Mouse (Mus musculus) heart, postnatal 25 days (tissue): ENCODE measurements around the gene Cacybp. TPM values are rescaled to one million over a fixed set of nuclear protein-coding genes. Genes with fewer than 3 reads are reported as not detected.

ENCODE experiments used
- total RNA-seq, 2 experiments: library from RNA; stranded (reverse); gene quantifications; 2 replicates each; pipeline ENCODE4 v1.2.3; 2021

The Cacybp gene
- total RNA-seq, 2 experiments from 2014 or later: 64.0 to 74.6 TPM

Other genes starting within 250 kb of the Cacybp start
- 10 to 100 TPM; 19.2 to 20.2 TPM for gene 4930523C07Rik, start 168.5 kb downstream of the Cacybp start, total RNA-seq
- gene Tnn, start 59.3 kb downstream of the Cacybp start, total RNA-seq: not detected
- 100 to 1,000 TPM; 111 to 113 TPM for gene Mrps14, start 17.7 kb downstream of the Cacybp start, total RNA-seq